Mouse (Mus musculus): ENCODE measurements around the gene Morc1. TPM values are rescaled to one million over a fixed set of nuclear protein-coding genes. Genes with fewer than 3 reads are reported as not detected.

Gene Morc1
- total RNA-seq, 1 experiment from 2014 or later = not detected

DNA sequence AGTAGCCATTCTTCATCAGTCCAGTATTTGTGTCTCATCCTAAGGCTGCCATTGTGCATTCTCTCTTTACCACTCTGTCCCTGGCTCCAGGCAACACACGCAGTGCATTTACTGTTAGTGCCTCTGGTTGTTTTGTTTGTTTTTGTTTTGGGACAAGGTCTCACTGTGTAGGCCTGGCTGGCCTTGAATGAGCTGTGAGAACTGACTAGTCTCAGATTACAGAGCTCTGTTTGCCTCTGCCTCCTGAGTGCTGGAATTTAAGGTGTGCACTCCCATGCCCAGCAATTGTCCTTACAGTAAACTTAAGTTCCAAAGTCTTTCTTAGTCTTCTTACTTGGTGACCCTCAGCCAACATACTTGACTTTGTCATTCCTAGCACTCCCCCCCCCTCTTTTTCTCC lies 182.7 kb downstream of the Morc1 start:
- ATAC-seq (ENCODE audit: extremely low read depth, insufficient number of reproducible peaks, low FRiP score, poor library complexity, severe bottlenecking) = no peak

DNA sequence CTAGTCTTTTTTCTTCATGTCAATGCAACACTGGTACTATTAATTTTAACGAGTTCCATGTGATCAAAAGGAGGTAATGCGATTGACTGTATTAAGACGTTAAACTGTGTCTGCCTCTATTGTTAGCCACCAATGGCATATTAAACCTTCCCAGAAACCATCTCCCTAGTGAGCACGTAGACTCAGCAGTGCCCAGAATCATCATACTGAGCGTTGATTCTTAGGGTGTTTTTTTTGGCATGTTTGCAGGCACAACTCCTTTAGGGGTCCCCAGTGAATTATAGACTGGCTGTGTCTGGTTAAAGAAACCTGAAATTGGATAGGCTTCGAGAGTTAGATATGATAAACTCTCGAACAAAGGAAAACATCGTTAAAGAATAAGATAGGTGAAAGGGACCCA lies 189.5 kb downstream of the Morc1 start:
- ATAC-seq (ENCODE audit: extremely low read depth, insufficient number of reproducible peaks, low FRiP score, poor library complexity, severe bottlenecking) = no peak

DNA sequence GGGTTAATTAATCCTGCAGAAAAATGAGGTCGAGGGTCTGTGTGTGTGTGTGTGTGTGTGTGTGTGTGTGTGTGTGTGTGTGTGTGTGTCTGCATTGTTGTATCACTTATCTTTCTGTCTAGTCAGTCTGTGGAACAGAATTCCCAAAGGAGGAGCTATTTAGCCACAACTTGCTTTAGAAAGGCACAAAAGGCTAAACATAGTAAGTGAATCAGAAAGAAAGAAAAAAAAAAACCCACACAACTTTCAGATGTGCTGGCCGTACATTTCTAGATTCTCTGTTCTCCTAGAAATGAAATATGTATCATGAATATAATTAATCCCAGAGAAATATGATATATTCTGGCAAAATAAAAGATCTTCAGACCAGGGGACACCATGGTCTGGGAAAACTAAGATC lies 190.0 kb downstream of the Morc1 start:
- ATAC-seq (ENCODE audit: extremely low read depth, insufficient number of reproducible peaks, low FRiP score, poor library complexity, severe bottlenecking) = no peak

DNA sequence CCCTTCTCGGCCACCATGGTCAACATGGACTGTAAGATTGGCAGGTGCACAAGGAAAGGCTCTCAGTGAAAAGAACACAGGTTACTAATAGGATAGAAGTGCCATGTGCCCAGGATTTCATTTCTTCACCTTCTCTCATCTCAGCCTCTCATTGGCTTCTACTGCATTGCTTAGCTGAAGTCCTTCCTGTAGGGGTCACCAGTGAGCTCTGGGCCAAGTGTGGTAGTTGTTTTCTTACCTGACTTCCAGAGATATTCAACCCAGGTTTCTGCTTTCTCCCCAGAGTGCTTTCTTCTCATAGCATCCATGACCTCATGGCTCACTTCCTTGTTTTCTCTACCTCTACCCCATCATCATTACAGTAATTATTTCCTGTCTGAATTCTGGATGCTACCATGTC lies 192.4 kb downstream of the Morc1 start:
- peak; percentile 55; the same call in 1 of the 2 replicates for ATAC-seq (ENCODE audit: extremely low read depth, insufficient number of reproducible peaks, low FRiP score, poor library complexity, severe bottlenecking)

DNA sequence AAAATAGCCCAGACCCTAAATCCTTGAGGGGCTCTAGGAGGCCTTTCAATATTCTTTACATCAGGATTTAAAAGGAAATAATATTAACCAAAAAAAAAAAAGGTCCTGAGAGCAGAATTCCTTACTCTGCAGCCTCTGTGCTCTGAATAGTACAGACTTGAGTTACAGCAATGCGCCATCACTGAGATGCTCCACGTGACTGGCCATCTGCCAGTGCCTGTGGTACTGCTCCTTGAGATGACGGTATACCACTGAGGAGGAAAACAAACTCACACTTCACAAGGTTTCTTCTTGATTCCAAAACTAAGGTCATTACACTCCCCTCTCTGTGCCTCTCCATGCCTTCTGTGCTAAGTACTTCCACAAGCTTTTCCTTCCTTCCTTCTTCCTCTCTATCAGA lies 195.1 kb downstream of the Morc1 start:
- ATAC-seq (ENCODE audit: extremely low read depth, insufficient number of reproducible peaks, low FRiP score, poor library complexity, severe bottlenecking) = no peak

DNA sequence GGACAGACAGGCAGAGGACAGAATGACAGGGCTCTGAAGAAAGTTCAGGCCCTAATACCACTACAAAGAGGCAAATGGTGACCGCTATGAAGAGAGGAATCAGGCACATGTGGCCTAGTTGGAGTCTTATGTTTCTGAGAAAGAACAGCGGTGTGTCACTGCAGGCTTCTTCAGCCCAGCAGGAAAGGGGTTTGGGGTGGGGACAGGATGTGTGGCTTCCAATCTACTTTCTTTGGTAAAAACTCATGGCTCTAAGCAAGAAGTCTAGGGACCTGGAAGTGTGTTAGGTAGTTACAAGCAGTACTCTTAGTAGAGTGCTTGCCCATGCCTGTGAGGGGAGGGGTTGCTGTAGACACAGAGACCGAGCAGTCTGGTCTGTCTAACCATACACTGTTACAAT lies 196.3 kb downstream of the Morc1 start:
- ATAC-seq (ENCODE audit: extremely low read depth, insufficient number of reproducible peaks, low FRiP score, poor library complexity, severe bottlenecking) = no peak

DNA sequence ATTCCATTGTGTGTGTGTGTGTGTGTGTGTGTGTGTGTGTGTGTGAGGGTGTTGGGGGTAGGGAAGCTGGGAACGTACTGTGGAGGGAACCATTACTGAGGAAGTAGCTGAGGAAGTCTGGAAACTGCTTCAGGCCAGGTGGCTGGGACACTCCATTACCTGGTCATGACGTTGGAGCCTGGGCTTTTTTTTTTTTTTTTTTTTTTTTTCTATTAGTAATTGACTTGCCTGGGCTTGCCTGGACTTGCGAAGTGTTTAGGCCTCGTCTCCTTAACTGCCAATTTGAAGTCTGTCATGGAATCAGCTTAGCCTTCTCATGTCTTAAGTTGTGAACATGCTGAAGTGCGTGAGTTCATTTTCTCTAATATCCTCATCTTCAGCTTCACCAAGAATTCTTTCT lies 198.7 kb downstream of the Morc1 start:
- no peak for ATAC-seq (ENCODE audit: extremely low read depth, insufficient number of reproducible peaks, low FRiP score, poor library complexity, severe bottlenecking)

DNA sequence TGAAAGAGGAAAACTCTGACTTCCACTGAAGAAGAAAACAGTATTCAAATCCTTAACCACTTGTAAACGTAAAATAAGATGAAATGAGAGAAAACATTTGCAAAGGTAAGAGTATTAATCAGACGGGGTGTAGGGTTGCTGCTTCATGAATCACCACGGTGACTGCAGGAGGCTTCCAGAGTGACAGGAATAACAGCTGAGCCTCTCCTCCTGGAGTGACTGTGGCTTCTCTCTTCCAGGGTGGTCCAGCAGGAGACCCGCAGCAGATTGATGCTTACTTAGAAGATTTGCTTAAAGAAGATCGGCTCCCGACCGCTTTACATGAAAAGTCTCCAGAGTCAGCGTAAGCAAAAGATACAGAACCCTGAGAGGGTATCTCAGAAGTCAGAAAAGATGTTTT lies 199.4 kb downstream of the Morc1 start:
- ATAC-seq (ENCODE audit: extremely low read depth, insufficient number of reproducible peaks, low FRiP score, poor library complexity, severe bottlenecking) = no peak

DNA sequence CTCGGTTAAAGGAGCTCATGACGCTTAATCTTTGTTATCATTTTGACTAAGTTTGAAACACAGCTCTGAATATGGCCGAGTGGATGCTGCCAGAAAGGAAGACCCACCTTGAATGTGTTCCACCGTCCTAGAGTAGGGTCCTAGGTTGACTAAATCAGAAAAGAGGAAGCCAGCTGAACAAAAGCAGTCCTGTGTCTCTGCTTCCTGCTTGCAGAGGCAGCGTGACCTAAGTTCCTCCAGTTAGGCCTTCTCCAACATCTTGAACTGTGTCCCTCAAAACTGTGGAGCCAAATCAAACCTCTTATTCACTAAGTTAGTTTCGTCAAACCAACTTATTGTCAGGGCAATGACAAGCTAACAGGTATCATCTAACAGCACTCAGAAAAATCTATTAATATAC lies 201.3 kb downstream of the Morc1 start:
- no peak for ATAC-seq (ENCODE audit: extremely low read depth, insufficient number of reproducible peaks, low FRiP score, poor library complexity, severe bottlenecking)

DNA sequence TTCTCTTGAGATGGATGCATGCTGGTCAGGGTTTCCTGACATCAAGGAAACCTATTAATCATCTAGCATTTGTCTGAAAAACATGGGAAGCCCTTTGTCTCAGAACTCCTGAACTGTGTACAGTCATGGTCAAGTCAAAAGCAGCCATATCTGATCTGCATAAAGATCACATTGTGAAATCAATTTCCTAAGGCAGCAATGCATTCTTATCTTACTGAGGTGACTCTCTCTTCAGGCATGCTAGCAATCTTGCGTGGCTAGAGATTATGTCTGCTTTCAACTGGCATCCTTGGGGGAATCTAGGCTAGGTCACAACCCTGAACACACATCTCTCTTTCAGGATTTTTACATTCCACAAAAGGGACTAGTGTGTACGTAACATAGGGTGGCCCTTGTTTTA lies 215.2 kb downstream of the Morc1 start:
- ATAC-seq (ENCODE audit: extremely low read depth, insufficient number of reproducible peaks, low FRiP score, poor library complexity, severe bottlenecking) = no peak

DNA sequence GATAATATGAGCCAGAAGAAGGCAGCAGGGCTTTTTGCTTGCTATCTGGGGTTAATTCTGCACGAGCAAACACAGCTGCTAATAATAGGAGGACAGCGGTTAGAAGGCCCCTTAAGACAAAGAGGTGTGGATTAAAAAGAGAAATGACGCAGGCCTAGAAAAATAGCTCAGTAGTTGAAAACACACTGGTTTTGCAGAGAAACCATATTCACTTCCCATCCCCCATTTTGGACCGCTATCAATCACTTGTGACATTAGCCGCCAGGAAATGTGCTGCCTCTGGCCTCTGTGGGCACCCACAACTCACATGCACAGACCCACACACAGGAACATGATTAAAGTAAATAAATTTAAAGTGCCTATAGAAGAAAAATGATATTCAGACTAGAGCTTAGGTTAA lies 240.7 kb downstream of the Morc1 start:
- ATAC-seq (ENCODE audit: extremely low read depth, insufficient number of reproducible peaks, low FRiP score, poor library complexity, severe bottlenecking) = no peak

DNA sequence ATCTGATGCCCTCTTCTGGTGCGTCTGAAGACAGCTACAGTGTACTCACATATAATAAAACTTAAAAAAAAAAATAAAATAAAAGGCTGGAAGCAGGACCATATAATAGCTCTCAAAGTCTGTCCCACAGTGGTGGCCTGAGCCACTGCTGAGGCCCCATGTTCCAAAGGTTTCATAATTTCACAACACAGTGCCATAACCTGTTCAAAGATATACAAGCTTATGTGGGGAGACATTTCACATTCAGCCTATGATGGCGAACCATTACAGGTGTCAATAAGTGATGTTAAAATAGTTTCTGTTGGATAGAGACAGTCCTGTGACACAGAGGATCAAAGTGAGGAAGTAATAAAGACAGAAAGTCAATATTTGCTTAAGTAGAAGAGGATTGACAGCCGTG lies 241.6 kb downstream of the Morc1 start:
- ATAC-seq (ENCODE audit: extremely low read depth, insufficient number of reproducible peaks, low FRiP score, poor library complexity, severe bottlenecking) = no peak

DNA sequence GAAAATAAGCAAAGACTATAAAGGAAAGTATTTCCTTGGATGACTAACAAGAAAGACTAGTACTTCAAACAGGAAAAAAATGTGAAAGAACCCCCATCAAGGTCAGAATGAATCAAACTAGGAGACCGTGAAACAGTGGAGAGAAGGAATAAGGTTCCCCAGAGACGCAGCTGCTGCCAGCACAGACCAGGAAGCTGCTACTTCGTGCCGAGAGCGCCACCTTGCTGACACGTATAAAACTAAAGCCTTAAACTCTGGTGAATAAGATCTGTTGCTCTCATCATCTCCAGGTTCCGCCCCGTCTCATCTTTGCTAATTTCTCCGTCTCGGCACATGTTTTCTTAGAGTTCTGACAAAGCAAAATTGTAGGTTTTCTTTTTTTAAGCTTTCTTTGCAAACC lies 244.6 kb downstream of the Morc1 start:
- ATAC-seq (ENCODE audit: extremely low read depth, insufficient number of reproducible peaks, low FRiP score, poor library complexity, severe bottlenecking) = peak; percentile 83

DNA sequence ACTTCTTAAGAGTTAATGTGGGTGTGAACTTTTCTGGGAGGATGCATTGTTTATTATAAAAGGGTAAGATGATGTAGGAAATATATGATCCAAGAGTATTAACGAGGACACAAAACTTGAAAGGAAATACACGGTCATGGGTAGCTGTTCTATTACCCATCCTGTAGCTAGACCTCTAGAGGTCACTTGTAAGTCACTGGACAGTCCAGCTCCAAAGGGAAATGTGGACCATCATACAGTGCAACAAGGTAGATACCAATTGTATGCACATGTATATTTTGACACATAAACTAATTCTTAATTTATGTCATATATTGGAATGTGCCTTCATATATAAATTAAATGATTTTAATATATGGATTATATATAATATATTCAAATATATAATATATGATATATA lies 245.2 kb downstream of the Morc1 start:
- no peak for ATAC-seq (ENCODE audit: extremely low read depth, insufficient number of reproducible peaks, low FRiP score, poor library complexity, severe bottlenecking)

DNA sequence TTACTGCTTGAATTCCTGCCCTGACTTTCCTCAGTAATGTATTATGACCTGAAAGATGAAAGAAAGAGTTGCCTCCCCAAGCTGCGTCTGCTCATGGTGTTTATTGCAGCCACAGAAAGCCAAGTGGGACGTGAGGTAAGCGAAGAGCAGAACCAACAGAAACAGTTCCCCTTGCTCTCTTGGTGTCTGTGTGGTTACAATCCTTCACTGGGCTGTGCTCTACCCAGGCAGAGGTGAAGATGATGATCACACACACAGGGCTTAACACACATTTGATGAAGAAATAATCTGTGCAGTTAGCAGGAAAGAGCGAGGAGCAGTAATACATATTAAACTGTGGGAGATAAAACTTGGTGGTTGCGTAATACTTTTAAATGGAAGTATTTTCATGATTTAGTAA lies 246.3 kb downstream of the Morc1 start:
- no peak for ATAC-seq (ENCODE audit: extremely low read depth, insufficient number of reproducible peaks, low FRiP score, poor library complexity, severe bottlenecking)

DNA sequence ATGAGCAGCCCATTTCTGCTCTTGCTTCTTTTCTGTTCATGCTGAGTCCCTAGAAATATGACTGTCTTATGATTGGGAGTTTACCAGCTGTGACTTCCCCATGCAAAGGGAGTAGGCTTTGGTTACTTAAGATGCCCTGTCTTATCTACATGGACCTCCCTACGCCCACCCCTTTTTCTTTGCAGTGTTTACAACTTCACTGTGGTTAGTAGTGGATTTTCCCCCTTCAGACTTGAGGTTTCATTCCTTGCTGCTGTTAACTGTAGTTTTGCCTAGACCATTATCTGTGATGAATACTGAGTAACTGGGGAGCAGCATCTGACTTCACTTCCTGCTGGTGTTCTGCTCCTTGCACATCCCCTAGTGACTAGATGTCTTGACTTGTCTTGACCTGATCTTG lies 247.0 kb downstream of the Morc1 start:
- no peak for ATAC-seq (ENCODE audit: extremely low read depth, insufficient number of reproducible peaks, low FRiP score, poor library complexity, severe bottlenecking)

Other genes with a start within 250 kb of the Morc1 start
- gene Dppa4, start 147.5 kb upstream of the Morc1 start, total RNA-seq (2017) = not detected in 2 replicates
- not detected in 2 replicates for gene Dppa2, start 127.3 kb upstream of the Morc1 start, total RNA-seq (2017)
- gene Gm5485, start 18.8 kb upstream of the Morc1 start, total RNA-seq (2017) = not detected in 2 replicates